Mouse (Mus musculus) CH12.LX (cell line): Measurements from ENCODE around the gene Znfx1. TPM values are rescaled to one million over a fixed set of nuclear protein-coding genes. Genes with fewer than 3 reads are reported as not detected.

Source experiments
- DNase-seq: peaks from one replicate; pipeline ENCODE4 v3.0.0-alpha.2; 2013; ENCODE audit errors: extremely low read depth
- H3K27ac ChIP-seq: 2 replicates; pipeline ENCODE4 v1.5.1; 2012; ENCODE audit warnings: low read depth, mild to moderate bottlenecking, control low read depth, moderate library complexity; ENCODE audit not compliant: insufficient read depth
- H3K27me3 ChIP-seq: replicated peaks from 2 replicates; pipeline ENCODE3; 2012; ENCODE audit warnings: inconsistent platforms
- H3K36me3 ChIP-seq, 2 experiments: replicated peaks in 1 of 2; 2 replicates each; pipeline versions ENCODE3 to v1.6.1; 2012; ENCODE audit warnings: inconsistent platforms in 1 of 2, low read length in 1 of 2, mild to moderate bottlenecking in 1 of 2, mixed read lengths in 1 of 2, moderate library complexity in 1 of 2; ENCODE audit not compliant: control insufficient read depth in 1 of 2, insufficient read depth in 1 of 2
- H3K4me1 ChIP-seq, 2 experiments: 2 replicates each; pipeline ENCODE4 v1.6.1; 2012; ENCODE audit warnings: inconsistent platforms in 1 of 2, moderate library complexity in 1 of 2; ENCODE audit not compliant: insufficient read depth in 2 of 2, control insufficient read depth in 1 of 2
- H3K4me2 ChIP-seq: 2 replicates; pipeline ENCODE4 v1.6.1; 2012; ENCODE audit warnings: low read depth, mild to moderate bottlenecking, control low read depth; ENCODE audit not compliant: poor library complexity, insufficient read depth, severe bottlenecking
- H3K4me3 ChIP-seq, 3 experiments: fragments of 150-350 bp in 1 of 3; sonication (generic) in 1 of 3; replicated peaks in 1 of 3; 2 replicates each; pipeline versions ENCODE3 to v1.5.1; 2011 to 2012; ENCODE audit warnings: low read depth in 2 of 3, low read length in 2 of 3, mild to moderate bottlenecking in 2 of 3, moderate library complexity in 2 of 3, control low read depth in 1 of 3, improper control_type of control experiment in 1 of 3, inconsistent platforms in 1 of 3, mixed read lengths in 1 of 3; ENCODE audit not compliant: poor library complexity in 1 of 3
- H3K79me2 ChIP-seq: replicated peaks from 2 replicates; pipeline ENCODE4 v1.6.1; 2012; ENCODE audit warnings: mild to moderate bottlenecking, moderate library complexity; ENCODE audit not compliant: control insufficient read depth, poor library complexity, insufficient read depth, severe bottlenecking; ENCODE audit errors: extremely low read depth
- H3K9ac ChIP-seq: 2 replicates; pipeline ENCODE4 v1.6.1; 2012; ENCODE audit warnings: low read depth, mild to moderate bottlenecking, control low read depth, moderate library complexity; ENCODE audit not compliant: insufficient read depth
- H3K9me3 ChIP-seq: replicated peaks from 2 replicates; pipeline ENCODE3; 2012; ENCODE audit warnings: low read length, inconsistent platforms, mixed read lengths
- CHD2 ChIP-seq: IDR thresholded peaks from 2 replicates; pipeline ENCODE4 v1.6.1; 2011; ENCODE audit warnings: low read length, improper control_type of control experiment
- CTCF ChIP-seq, 2 experiments: IDR thresholded peaks in 1 of 2; conservative IDR thresholded peaks in 1 of 2; 2 replicates each; pipeline ENCODE4 v1.5.1; 2011 to 2012; ENCODE audit warnings: low read depth in 2 of 2, low read length in 2 of 2, improper control_type of control experiment in 1 of 2, inconsistent platforms in 1 of 2, mild to moderate bottlenecking in 1 of 2, moderate library complexity in 1 of 2
- ELF1 ChIP-seq: IDR thresholded peaks from 2 replicates; pipeline ENCODE4 v1.6.1; 2014; ENCODE audit warnings: low read depth, mild to moderate bottlenecking, inconsistent platforms, low read length, improper control_type of control experiment
- EP300 ChIP-seq: IDR thresholded peaks from 2 replicates; pipeline ENCODE4 v1.6.1; 2011; ENCODE audit warnings: low read length, improper control_type of control experiment
- ETS1 ChIP-seq: conservative IDR thresholded peaks from 2 replicates; pipeline ENCODE4 v1.6.1; 2012; ENCODE audit warnings: low read depth, mild to moderate bottlenecking, inconsistent platforms, low read length, improper control_type of control experiment, moderate library complexity
- IRF4 ChIP-seq: IDR thresholded peaks from 2 replicates; pipeline ENCODE4 v1.6.1; 2014; ENCODE audit warnings: low read depth, mild to moderate bottlenecking, inconsistent platforms, low read length, improper control_type of control experiment
- JUN ChIP-seq: IDR thresholded peaks from 2 replicates; pipeline ENCODE4 v1.6.1; 2011; ENCODE audit warnings: low read depth, mild to moderate bottlenecking, low read length, improper control_type of control experiment, moderate library complexity; ENCODE audit not compliant: insufficient read depth
- JUND ChIP-seq: conservative IDR thresholded peaks from 2 replicates; pipeline ENCODE4 v1.6.1; 2011; ENCODE audit warnings: low read depth, low read length, improper control_type of control experiment
- MAFK ChIP-seq: IDR thresholded peaks from 2 replicates; pipeline ENCODE4 v1.6.1; 2011; ENCODE audit warnings: low read length, improper control_type of control experiment; ENCODE audit not compliant: insufficient replicate concordance
- MEF2A ChIP-seq: IDR thresholded peaks from 2 replicates; pipeline ENCODE4 v1.6.1; 2014; ENCODE audit warnings: low read depth, mild to moderate bottlenecking, inconsistent platforms, low read length, improper control_type of control experiment, borderline replicate concordance
- MYC ChIP-seq: IDR thresholded peaks from 2 replicates; pipeline ENCODE4 v1.6.1; 2011; ENCODE audit warnings: low read depth, mild to moderate bottlenecking, improper control_type of control experiment, low read length
- NRF1 ChIP-seq: IDR thresholded peaks from 2 replicates; pipeline ENCODE4 v1.6.1; 2014; ENCODE audit warnings: low read depth, mild to moderate bottlenecking, inconsistent platforms, low read length, improper control_type of control experiment, moderate library complexity
- POLR2A ChIP-seq: IDR thresholded peaks from 2 replicates; pipeline ENCODE4 v1.6.1; 2011; ENCODE audit warnings: low read depth, mild to moderate bottlenecking, improper control_type of control experiment, low read length
- POLR2AphosphoS2 ChIP-seq: IDR thresholded peaks from 2 replicates; pipeline ENCODE4 v1.6.1; 2011; ENCODE audit warnings: low read depth, low read length, improper control_type of control experiment
- RCOR1 ChIP-seq: conservative IDR thresholded peaks from 2 replicates; pipeline ENCODE4 v1.6.1; 2012; ENCODE audit warnings: low read depth, mild to moderate bottlenecking, inconsistent platforms, low read length, improper control_type of control experiment
- SMC3 ChIP-seq: IDR thresholded peaks from 2 replicates; pipeline ENCODE4 v1.6.1; 2011; ENCODE audit warnings: low read depth, low read length, improper control_type of control experiment
- TBP ChIP-seq: conservative IDR thresholded peaks from 2 replicates; pipeline ENCODE4 v1.6.1; 2011; ENCODE audit warnings: low read depth, low read length, improper control_type of control experiment
- UBTF ChIP-seq: IDR thresholded peaks from 2 replicates; pipeline ENCODE4 v1.6.1; 2012; ENCODE audit warnings: low read depth, mild to moderate bottlenecking, inconsistent platforms, low read length, improper control_type of control experiment, moderate library complexity
- ZC3H11A ChIP-seq: IDR thresholded peaks from 2 replicates; pipeline ENCODE4 v1.6.1; 2012; ENCODE audit warnings: low read depth, mild to moderate bottlenecking, inconsistent platforms, low read length, improper control_type of control experiment
- ZNF384 ChIP-seq: IDR thresholded peaks from 2 replicates; pipeline ENCODE4 v1.6.1; 2012; ENCODE audit warnings: low read depth, low read length, improper control_type of control experiment, inconsistent platforms
- dilution Hi-C: fragments of 300-500 bp; cut with MboI; formaldehyde crosslinking; loops from 2 replicates; pipeline ENCODE4 v1.14.3; 2020; ENCODE audit warnings: low sequenced_read_pairs; ENCODE audit not compliant: extremely low pct_unique_long_range_greater_than_20kb, extremely low pct_ligation_motif_present
- in situ Hi-C: fragments of 300-500 bp; cut with MboI; formaldehyde crosslinking; loops from 3 replicates; pipeline ENCODE4 v1.14.3; 2019; ENCODE audit warnings: low sequenced_read_pairs, low pct_ligation_motif_present, low pct_unique_long_range_greater_than_20kb, mixed read lengths
- polyA plus RNA-seq: library from polyadenylated mRNA; unstranded; fragments of >175 nt; gene quantifications from 2 replicates; pipeline ENCODE4 v1.2.1, GENCODE M21; 2012; ENCODE audit warnings: low read depth; ENCODE audit not compliant: insufficient read length
- total RNA-seq, 2 experiments: library from RNA; depleted of rRNA; stranded (reverse); fragments of 300-350 nt in 1 of 2; fragments of >200 nt in 1 of 2; gene quantifications; 2 replicates each; pipeline ENCODE4 v1.2.3; 2012 to 2014

Znfx1 gene
- total and polyA plus RNA-seq, 3 experiments = 5.1 to 9.0 (median 8.1) TPM

GRCm38 (mm10) chr2:167071641-167072601 lies 9.1 kb upstream of the Znfx1 start (continued):
- peak; percentile 53; the same call in 1 of the 2 replicates for TF ChIP-seq CHD2

GRCm38 (mm10) chr2:167071266-167071640 lies 8.4 kb upstream of the Znfx1 start:
- H3K27ac ChIP-seq = no peak overlapping the region
- TF ChIP-seq JUND = no peak
- TF ChIP-seq MYC = no peak
- TF ChIP-seq UBTF = no peak
- no peak for TF ChIP-seq MAFK
- TF ChIP-seq ELF1 = no peak
- H3K36me3 ChIP-seq = peaks cover 2 to 3% of the 10 kb centered on the region in 2 experiments
- H3K4me1 ChIP-seq = peaks cover 2 to 28% of the 10 kb centered on the region in 2 experiments; a peak in 3 of 4 replicates
- dilution Hi-C loops (no loop called here), in situ Hi-C loops (loop anchor here (5.0 kb wide), 2 partner anchors 41 to 141 kb away; no protein-coding TSS in a partner anchor)
- H3K9ac ChIP-seq = peak overlapping the region; percentile 65
- H3K4me2 ChIP-seq = peak overlapping the region; percentile 81
- no peak for DNase-seq
- H3K79me2 ChIP-seq = no peaks in the 10 kb centered on the region
- no peaks in the 10 kb centered on the region for H3K9me3 ChIP-seq
- H3K27me3 ChIP-seq = no peaks in the 10 kb centered on the region
- peak overlapping the region; percentile 53 to 60 (median 59) for H3K4me3 ChIP-seq

- H3K4me2 ChIP-seq = no peak overlapping the region
- no peaks in the 10 kb centered on the region for H3K27me3 ChIP-seq
- peaks cover 11% of the 10 kb centered on the region in 2 experiments for H3K36me3 ChIP-seq
- no peak for DNase-seq
- in situ Hi-C loops = loop anchor here (5.0 kb wide), 2 partner anchors 42 to 142 kb away; no protein-coding TSS in a partner anchor
- no peak overlapping the region for H3K27ac ChIP-seq
- H3K4me1 ChIP-seq = peaks cover 2 to 36% of the 10 kb centered on the region in 2 experiments; a peak in 3 of 4 replicates
- H3K9ac ChIP-seq = no peak overlapping the region
- no peak overlapping the region for H3K4me3 ChIP-seq
- TF ChIP-seq POLR2AphosphoS2 (no peak), ZC3H11A (no peak), CHD2 (no peak), ZNF384 (no peak), ELF1 (no peak), SMC3 (no peak), JUN (no peak), IRF4 (no peak), TBP (no peak), RCOR1 (no peak), MEF2A (no peak), EP300 (no peak), ETS1 (no peak), MYC (no peak), MAFK (no peak), CTCF (conservative IDR thresholded peaks at IDR 0.05 in 1 of 2, IDR thresholded peaks at IDR 0.05 in 1 of 2; ENCODE audit: low read depth in 2 of 2, low read length in 2 of 2) (no peak), NRF1 (no peak), POLR2A (no peak)
- TF ChIP-seq, all 38 proteins: peak for 0
- Histone ChIP-seq H3K79me2 (no peaks in the 10 kb centered on the region; the same call in 1 of the 2 replicates), H3K9me3 (no peaks in the 10 kb centered on the region)
- dilution Hi-C loops = no loop called here
These were observed 7.5 kb upstream of the Znfx1 start for GRCm38 (mm10) chr2:167070341-167070740.
